Mouse (Mus musculus) olfactory bulb, adult 2 months (tissue): Measurements from ENCODE around the gene Ttc12. TPM values are rescaled to one million over a fixed set of nuclear protein-coding genes. Genes with fewer than 3 reads are reported as not detected.
A peak's percentile ranks its signal among the peaks of the same experiment; 100 is the strongest.

Experiments
- H3K27ac ChIP-seq: fragments of 200-500 bp; 2 replicates; pipeline ENCODE4 v1.5.1; 2012; ENCODE audit warnings: low read depth, low read length; ENCODE audit not compliant: insufficient read depth
- H3K4me1 ChIP-seq: fragments of 200-500 bp; 2 replicates; pipeline ENCODE4 v1.6.1; 2012; ENCODE audit warnings: low read length; ENCODE audit not compliant: control insufficient read depth, insufficient read depth
- H3K4me3 ChIP-seq: fragments of 200-500 bp; 2 replicates; pipeline ENCODE4 v1.5.1; 2012; ENCODE audit warnings: mild to moderate bottlenecking, low read depth, low read length, moderate library complexity; ENCODE audit not compliant: insufficient read depth
- CTCF ChIP-seq: fragments of 200-500 bp; IDR thresholded peaks from 2 replicates; pipeline ENCODE4 v1.5.1; 2012; ENCODE audit warnings: low read depth, mild to moderate bottlenecking, low read length, moderate library complexity; ENCODE audit not compliant: insufficient read depth
- POLR2A ChIP-seq: fragments of 200-500 bp; IDR thresholded peaks from 2 replicates; pipeline ENCODE4 v1.6.1; 2012; ENCODE audit warnings: mild to moderate bottlenecking, low read depth, low read length, moderate library complexity; ENCODE audit not compliant: insufficient read depth
- WGBS: fragments of 180-500 bp; shearing (Covaris S2); methylation state at CpG from one replicate; pipeline ENCODE4 v1.1.7; 2018; 5-methylcytosine and 5-hydroxymethylcytosine counted together
- polyA plus RNA-seq: library from polyadenylated mRNA; stranded (reverse); fragments of >200 nt; gene quantifications from 2 replicates; pipeline ENCODE4 v1.2.4, GENCODE M21; 2012; ENCODE audit warnings: low replicate concordance; ENCODE audit not compliant: missing spikeins, insufficient read depth, insufficient read length

Ttc12 gene
- polyA plus RNA-seq, result not detected in 2 replicates

GRCm38 (mm10) chr9:49485892-49486311, at the start of gene Ttc12:
TSS of gene Ttc12 (minus strand) at chr9:49486225.
- peaks cover 17% of the 10 kb centered on the region for H3K4me1 ChIP-seq
- no peak for TF ChIP-seq POLR2A
- TF ChIP-seq CTCF, result no peak
- H3K4me3 ChIP-seq, result peak within 1 kb of the TSS; percentile 48
- WGBS, result under 1% methylated on average over 18 of the region's 18 CpGs
- H3K27ac ChIP-seq, result no peak within 1 kb of the TSS

DNA sequence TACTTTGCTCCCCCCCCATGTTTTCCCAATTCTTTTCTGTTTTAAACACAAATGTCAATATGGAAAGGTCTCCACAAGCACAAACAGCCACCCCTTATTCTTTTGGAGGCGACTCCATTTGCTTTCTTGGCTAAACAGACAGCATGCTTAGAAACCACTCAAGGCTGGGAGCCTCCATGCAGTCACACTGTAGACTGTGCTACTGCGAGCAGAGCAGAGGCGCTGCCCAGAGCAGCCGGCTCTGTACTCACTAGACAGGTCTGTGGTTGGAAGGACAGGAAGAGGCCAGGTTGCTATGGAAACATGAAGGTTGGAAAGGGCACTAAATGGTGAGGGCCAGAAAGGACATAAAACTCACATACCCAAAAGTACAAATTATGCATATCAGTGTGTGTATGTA, 48.9 kb upstream of the Ttc12 start:
- WGBS, result 52% methylated on average over 4 of the region's 4 CpGs
- H3K4me3 ChIP-seq, result no peak overlapping the region
- H3K27ac ChIP-seq, result no peak overlapping the region
- TF ChIP-seq POLR2A (no peak), CTCF (no peak)
- peaks cover 20% of the 10 kb centered on the region for H3K4me1 ChIP-seq

DNA sequence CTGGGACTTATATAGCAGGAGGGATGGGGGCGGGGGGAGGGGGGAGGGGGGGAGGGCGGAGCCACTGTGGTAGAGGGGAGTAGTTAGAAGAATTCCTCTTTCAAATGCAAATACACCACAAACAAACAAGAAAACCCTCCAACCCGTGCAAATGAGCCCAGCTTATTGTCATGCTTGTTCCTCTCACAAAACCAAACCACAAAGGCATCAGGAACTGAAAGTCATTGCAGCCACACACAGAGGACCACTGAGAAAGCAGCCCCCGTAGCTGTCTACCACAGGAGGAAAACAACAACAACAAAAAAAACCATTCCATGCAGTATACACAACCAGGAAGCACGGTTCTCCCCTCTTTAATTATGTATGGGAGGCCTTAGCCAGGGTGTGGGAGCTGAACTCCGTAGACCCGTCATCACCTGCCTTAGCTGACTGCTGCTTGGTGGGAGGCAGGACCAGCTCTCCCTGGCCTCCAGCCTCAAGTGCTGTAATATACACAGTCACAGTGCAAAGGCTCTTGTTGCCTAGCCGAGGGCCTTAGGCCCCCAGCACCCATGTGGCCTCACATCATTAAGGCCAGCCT, 48.0 kb upstream of the Ttc12 start:
- TF ChIP-seq CTCF, result no peak
- TF ChIP-seq POLR2A, result no peak
- peaks cover 18% of the 10 kb centered on the region for H3K4me1 ChIP-seq
- WGBS, result 17% methylated on average over 8 of the region's 8 CpGs
- H3K27ac ChIP-seq, result peak overlapping the region; percentile 4; the same call in 1 of the 2 replicates
- no peak overlapping the region for H3K4me3 ChIP-seq

- peaks cover 21% of the 10 kb centered on the region for H3K4me1 ChIP-seq
- TF ChIP-seq CTCF (no peak), POLR2A (no peak)
- 65% methylated on average over 7 of the region's 7 CpGs for WGBS
- H3K4me3 ChIP-seq, result no peak overlapping the region
- no peak overlapping the region for H3K27ac ChIP-seq
Measured at GRCm38 (mm10) chr9:49533455-49533854, 47.4 kb upstream of the Ttc12 start.

DNA sequence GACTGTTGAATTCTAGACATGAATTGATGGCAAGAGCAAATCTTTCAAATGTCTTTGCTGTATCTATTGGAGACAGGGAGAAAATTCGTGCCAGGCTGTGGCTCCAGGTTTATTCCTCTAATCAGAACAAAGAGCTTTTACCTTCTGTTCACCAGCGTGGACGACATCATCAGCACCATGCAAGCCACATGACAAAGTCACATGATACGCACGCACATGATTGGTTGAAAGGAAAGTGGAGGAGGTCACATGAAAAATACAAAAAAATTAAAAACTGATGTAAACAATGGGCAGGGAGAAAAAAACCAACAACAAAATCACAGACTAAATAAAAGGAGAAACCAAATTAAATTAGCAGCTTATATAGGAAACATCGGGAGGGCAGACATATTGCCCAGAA, 45.8 kb upstream of the Ttc12 start:
- H3K27ac ChIP-seq, result no peak overlapping the region
- no peak overlapping the region for H3K4me3 ChIP-seq
- 87% methylated on average over 6 of the region's 6 CpGs for WGBS
- H3K4me1 ChIP-seq, result peaks cover 20% of the 10 kb centered on the region
- TF ChIP-seq CTCF (no peak), POLR2A (no peak)

GRCm38 (mm10) chr9:49531257-49531656, 45.2 kb upstream of the Ttc12 start:
- WGBS, result 49% methylated on average over 7 of the region's 7 CpGs
- TF ChIP-seq POLR2A (no peak), CTCF (no peak)
- H3K27ac ChIP-seq, result no peak overlapping the region
- no peak overlapping the region for H3K4me3 ChIP-seq
- H3K4me1 ChIP-seq, result peaks cover 22% of the 10 kb centered on the region

- H3K4me1 ChIP-seq, result peaks cover 22% of the 10 kb centered on the region
- H3K27ac ChIP-seq, result no peak overlapping the region
- no peak overlapping the region for H3K4me3 ChIP-seq
- WGBS, result 82% methylated on average over 4 of the region's 4 CpGs
- no peak for TF ChIP-seq POLR2A
Measured at GRCm38 (mm10) chr9:49530739-49531138, 44.7 kb upstream of the Ttc12 start.

GRCm38 (mm10) chr9:49529366-49529959, 43.4 kb upstream of the Ttc12 start:
- 50% methylated on average over 8 of the region's 8 CpGs for WGBS
- peaks cover 20% of the 10 kb centered on the region for H3K4me1 ChIP-seq
- peak overlapping the region; percentile 2; the same call in 1 of the 2 replicates for H3K27ac ChIP-seq

GRCm38 (mm10) chr9:49528943-49529342, 42.9 kb upstream of the Ttc12 start:
- peaks cover 16% of the 10 kb centered on the region for H3K4me1 ChIP-seq
- TF ChIP-seq CTCF (no peak), POLR2A (no peak)
- no peak overlapping the region for H3K4me3 ChIP-seq
- 33% methylated on average over 10 of the region's 10 CpGs for WGBS
- peak overlapping the region; percentile 2; the same call in 1 of the 2 replicates for H3K27ac ChIP-seq

More at GRCm38 (mm10) chr9:49529366-49529959, 43.4 kb upstream of the Ttc12 start:
- no peak for TF ChIP-seq POLR2A
- TF ChIP-seq CTCF, result no peak
- H3K4me3 ChIP-seq, result no peak overlapping the region

DNA sequence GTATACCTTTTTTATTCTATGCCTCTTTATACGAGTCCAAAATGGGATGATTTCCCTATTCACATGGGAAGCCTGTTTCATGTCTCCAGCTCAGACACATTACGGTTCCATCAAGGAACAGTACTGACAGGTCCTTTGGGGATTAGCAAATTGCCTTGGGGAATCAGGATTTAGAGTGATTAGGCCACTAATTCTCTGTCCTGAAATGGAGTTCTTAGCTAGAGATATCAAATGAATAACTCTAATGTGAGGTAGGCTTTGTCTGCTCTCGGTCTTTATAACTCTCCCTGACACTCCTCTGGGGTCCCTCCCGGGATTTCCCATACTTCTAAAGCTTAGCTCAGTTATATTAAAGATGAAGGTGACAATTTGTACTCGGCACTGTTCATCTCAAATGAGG, 42.0 kb upstream of the Ttc12 start:
- no peak for TF ChIP-seq POLR2A
- no peak for TF ChIP-seq CTCF
- Histone ChIP-seq H3K4me1 (peaks cover 16% of the 10 kb centered on the region), H3K4me3 (no peak overlapping the region), H3K27ac (no peak overlapping the region)
- WGBS, result 84% methylated on average over 5 of the region's 5 CpGs
